Mouse (Mus musculus): ENCODE results near the gene Cxxc4. TPM values are rescaled to one million over a fixed set of nuclear protein-coding genes. Genes with fewer than 3 reads are reported as not detected.
A peak's percentile ranks its signal among the peaks of the same experiment; 100 is the strongest.

Gene Cxxc4
- polyA plus RNA-seq, 2 experiments, result 0.06 to 0.09 TPM

- Histone ChIP-seq H3K36me3 (replicated peaks; ENCODE audit: control insufficient read depth, insufficient read depth, low read depth) (no peaks in the 10 kb centered on the region), H3K4me1 (replicated peaks; ENCODE audit: control insufficient read depth in 2 of 2, insufficient read depth in 2 of 2, low read length in 1 of 2) (no peaks in the 10 kb centered on the region), H3K27ac (no peak overlapping the region), H3K9me3 (ENCODE audit: control insufficient read depth, low read length) (no peaks in the 10 kb centered on the region), H3K4me3 (ENCODE audit: insufficient read depth in 1 of 2, low read depth in 2 of 2, low read length in 2 of 2) (no peak overlapping the region), H3K4me2 (ENCODE audit: low read depth) (no peak overlapping the region), H3K27me3 (ENCODE audit: control insufficient read depth, insufficient read depth, low read length) (peaks cover 23% of the 10 kb centered on the region), H3K9ac (replicated peaks) (no peak overlapping the region)
- TF ChIP-seq EP300 (IDR thresholded peaks at IDR 0.05; ENCODE audit: low read depth), result no peak
- no peak for DNase-seq (ENCODE audit: low read depth in 3 of 3, low spot score in 3 of 3)
- WGBS (ENCODE audit: insufficient replicate concordance), result 40% methylated on average over 2 of the region's 2 CpGs
- no peak for ATAC-seq (ENCODE audit: insufficient read depth)
These were observed 3.5 kb upstream of the Cxxc4 start for GRCm38 (mm10) chr3:134232753-134233152.

GRCm38 (mm10) chr3:134235491-134236413, 532 bp upstream of the Cxxc4 start:
- Histone ChIP-seq H3K36me3 (replicated peaks; ENCODE audit: control insufficient read depth, insufficient read depth, low read depth) (no peaks in the 10 kb centered on the region), H3K4me1 (replicated peaks; ENCODE audit: control insufficient read depth in 2 of 2, insufficient read depth in 2 of 2, low read length in 1 of 2) (0 out of 4 replicates have a peak, but pooled peaks cover 0 to 2% of the 10 kb centered on the region in 2 experiments), H3K9me3 (ENCODE audit: control insufficient read depth, low read length) (no peaks in the 10 kb centered on the region), H3K4me2 (ENCODE audit: low read depth) (peak overlapping the region; percentile 58), H3K9ac (replicated peaks) (no peak overlapping the region), H3K4me3 (ENCODE audit: insufficient read depth in 1 of 2, low read depth in 2 of 2, low read length in 2 of 2) (peak overlapping the region; percentile 37 to 45), H3K27ac (no peak overlapping the region), H3K27me3 (ENCODE audit: control insufficient read depth, insufficient read depth, low read length) (peaks cover 52% of the 10 kb centered on the region)
- ATAC-seq (ENCODE audit: insufficient read depth), result peak; percentile 55
- WGBS (ENCODE audit: insufficient replicate concordance), result under 1% methylated on average over 47 of the region's 55 CpGs
- peak in 1 of 3 experiments; percentile 3 for DNase-seq (ENCODE audit: low read depth in 3 of 3, low spot score in 3 of 3)
- TF ChIP-seq EP300 (IDR thresholded peaks at IDR 0.05; ENCODE audit: low read depth), result no peak
- TF ChIP-seq CTCF (IDR thresholded peaks at IDR 0.05; ENCODE audit: low read depth), result no peak

GRCm38 (mm10) chr3:134237113-134237805, 975 bp downstream of the Cxxc4 start:
- no peak for DNase-seq (ENCODE audit: low read depth in 3 of 3, low spot score in 3 of 3)
- ATAC-seq (ENCODE audit: insufficient read depth), result no peak
- Histone ChIP-seq H3K27me3 (ENCODE audit: control insufficient read depth, insufficient read depth, low read length) (peaks cover 58% of the 10 kb centered on the region), H3K9me3 (ENCODE audit: control insufficient read depth, low read length) (no peaks in the 10 kb centered on the region), H3K27ac (no peak overlapping the region), H3K36me3 (replicated peaks; ENCODE audit: control insufficient read depth, insufficient read depth, low read depth) (no peaks in the 10 kb centered on the region), H3K4me1 (replicated peaks; ENCODE audit: control insufficient read depth in 2 of 2, insufficient read depth in 2 of 2, low read length in 1 of 2) (0 out of 4 replicates have a peak, but pooled peaks cover 0 to 2% of the 10 kb centered on the region in 2 experiments), H3K9ac (replicated peaks) (no peak overlapping the region), H3K4me3 (ENCODE audit: insufficient read depth in 1 of 2, low read depth in 2 of 2, low read length in 2 of 2) (no peak overlapping the region), H3K4me2 (ENCODE audit: low read depth) (no peak overlapping the region)
- TF ChIP-seq CTCF (IDR thresholded peaks at IDR 0.05; ENCODE audit: low read depth) (no peak), EP300 (IDR thresholded peaks at IDR 0.05; ENCODE audit: low read depth) (no peak)
- 51% methylated on average over 3 of the region's 3 CpGs for WGBS (ENCODE audit: insufficient replicate concordance)

GRCm38 (mm10) chr3:134238621-134239310, 2.5 kb downstream of the Cxxc4 start:
- no peak for TF ChIP-seq EP300 (IDR thresholded peaks at IDR 0.05; ENCODE audit: low read depth)
- TF ChIP-seq CTCF (IDR thresholded peaks at IDR 0.05; ENCODE audit: low read depth), result no peak
- H3K4me3 ChIP-seq (ENCODE audit: insufficient read depth in 1 of 2, low read depth in 2 of 2, low read length in 2 of 2), result peak overlapping the region; percentile 56 to 57; a peak in 3 of 4 replicates
- peaks cover 58% of the 10 kb centered on the region for H3K27me3 ChIP-seq (ENCODE audit: control insufficient read depth, insufficient read depth, low read length)
- H3K36me3 ChIP-seq (replicated peaks; ENCODE audit: control insufficient read depth, insufficient read depth, low read depth), result no peaks in the 10 kb centered on the region
- H3K9ac ChIP-seq (replicated peaks), result no peak overlapping the region
- 5% methylated on average over 14 of the region's 14 CpGs for WGBS (ENCODE audit: insufficient replicate concordance)
- no peak overlapping the region for H3K27ac ChIP-seq
- H3K9me3 ChIP-seq (ENCODE audit: control insufficient read depth, low read length), result no peaks in the 10 kb centered on the region
- ATAC-seq (ENCODE audit: insufficient read depth) (no peak), DNase-seq (ENCODE audit: low read depth in 3 of 3, low spot score in 3 of 3) (no peak)
- peak overlapping the region; percentile 68 for H3K4me2 ChIP-seq (ENCODE audit: low read depth)
- H3K4me1 ChIP-seq (replicated peaks; ENCODE audit: control insufficient read depth in 2 of 2, insufficient read depth in 2 of 2, low read length in 1 of 2), result 0 out of 4 replicates have a peak, but pooled peaks cover 0 to 2% of the 10 kb centered on the region in 2 experiments
